Mouse (Mus musculus) spleen, postnatal 14 days (tissue): ENCODE measurements around the gene Zfp821.

Experiments used
- DNase-seq, 2 experiments: peaks; one replicate each; pipeline ENCODE4 v3.0.0; 2021 to 2022; ENCODE audit warnings: low spot score in 2 of 2

Gene Zfp821

DNA sequence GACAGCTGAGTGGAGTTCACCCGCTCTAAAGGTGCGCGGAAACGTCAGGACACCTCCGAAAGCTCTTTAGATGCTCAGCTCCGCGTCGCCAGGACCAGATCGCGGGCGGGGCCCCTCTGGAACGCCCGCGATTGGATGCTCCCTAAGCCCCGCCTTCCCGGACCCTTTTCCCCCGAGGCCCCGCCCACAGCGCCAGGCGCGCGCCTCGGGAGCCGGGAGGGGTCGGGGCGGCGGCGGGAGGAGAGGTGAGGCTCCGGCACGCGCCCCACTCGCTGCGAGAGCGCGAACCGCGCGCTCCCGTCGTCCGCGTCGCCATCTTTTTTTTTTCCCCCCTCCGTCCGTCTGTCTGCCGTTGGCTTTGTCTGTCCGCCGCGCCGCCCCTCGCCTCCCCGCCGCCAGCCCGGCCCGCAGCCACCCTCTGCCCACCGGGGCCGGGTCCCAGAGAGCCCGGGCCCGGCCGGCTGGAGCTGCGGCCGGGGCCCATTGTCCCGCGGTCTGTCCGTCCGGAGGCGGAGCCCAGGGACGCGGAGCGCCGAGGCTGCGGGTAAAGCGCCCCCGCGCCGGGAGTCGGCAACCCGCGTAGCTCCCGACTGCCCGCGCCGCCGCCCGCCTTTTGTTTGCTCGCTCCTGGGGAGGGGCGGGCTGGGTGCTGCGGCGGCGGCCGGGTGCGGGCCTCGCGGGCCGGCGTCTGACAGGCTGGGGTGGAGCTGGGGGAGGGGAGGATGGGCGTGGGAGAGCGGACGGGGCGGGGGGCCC, at the start of gene Zfp821:
Gene Zfp821, plus strand, starts transcription at position 227 of the 756 bp plus-strand sequence.
- DNase-seq = peak; percentile 91

DNA sequence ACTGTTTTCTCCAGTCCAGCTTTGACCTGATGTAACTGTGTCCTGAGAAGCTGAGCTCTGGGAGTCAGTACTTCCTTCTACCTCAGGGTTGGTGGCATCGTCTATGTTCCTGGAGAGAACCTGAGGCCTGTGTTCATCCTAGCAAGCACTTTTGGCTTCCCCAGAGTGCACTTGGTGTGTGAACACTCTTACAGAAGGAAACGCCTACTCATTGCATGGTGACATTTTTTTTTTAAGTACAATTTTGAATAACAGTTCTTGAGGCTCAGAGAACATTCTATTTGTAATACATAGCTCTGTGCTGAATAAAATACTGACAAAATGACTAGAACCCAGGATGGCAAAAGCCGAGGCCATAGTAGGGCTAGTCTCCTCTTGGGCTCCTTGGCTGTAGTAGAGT, 48.5 kb upstream of the Zfp821 start:
- DNase-seq = no peak

DNA sequence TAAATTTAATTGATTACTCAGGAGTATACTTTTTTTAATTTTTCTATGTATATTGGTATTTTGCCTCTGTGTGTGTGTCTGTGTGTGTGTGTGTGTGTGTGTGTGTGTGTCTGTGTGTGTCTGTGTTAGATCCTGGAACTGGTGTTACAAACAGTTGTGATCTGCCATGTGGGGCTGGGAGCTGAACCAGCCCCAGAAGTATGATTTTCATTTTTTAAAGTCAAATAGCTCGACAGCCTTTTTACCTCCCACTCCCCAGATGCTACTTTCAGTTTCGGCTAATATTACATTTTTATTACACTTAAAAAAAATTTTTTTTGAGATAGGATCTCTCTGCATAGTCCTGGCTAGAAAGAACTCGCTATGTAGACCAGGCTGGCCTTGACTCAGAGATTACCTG, 43.0 kb upstream of the Zfp821 start:
- DNase-seq = no peak

GRCm38 (mm10) chr8:109666616-109667015, 38.7 kb upstream of the Zfp821 start:
- DNase-seq = no peak

DNA sequence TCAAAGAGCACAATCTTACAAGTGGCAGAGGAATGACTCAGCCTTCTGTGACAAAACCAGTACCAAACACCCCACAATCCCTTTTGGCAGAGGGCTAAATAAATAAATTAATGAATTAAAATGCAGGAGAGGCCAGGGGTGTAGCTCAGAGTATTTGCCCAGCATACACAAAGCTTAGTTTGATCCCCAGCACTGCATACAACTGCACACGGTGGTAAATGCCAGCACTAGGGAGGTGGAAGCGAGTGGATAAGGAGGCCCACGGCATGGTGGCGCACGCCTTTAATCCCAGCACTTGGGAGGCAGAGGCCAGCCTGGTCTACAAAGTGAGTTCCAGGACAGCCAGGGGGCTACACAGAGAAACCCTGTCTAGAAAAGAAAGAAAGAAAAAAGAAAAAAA, 32.7 kb upstream of the Zfp821 start:
- DNase-seq = no peak

- no peak for DNase-seq
Observed at GRCm38 (mm10) chr8:109673596-109673995, 31.8 kb upstream of the Zfp821 start.

GRCm38 (mm10) chr8:109675896-109676643, 29.3 kb upstream of the Zfp821 start:
- no peak for DNase-seq

GRCm38 (mm10) chr8:109681535-109681934, 23.8 kb upstream of the Zfp821 start:
- DNase-seq = no peak

GRCm38 (mm10) chr8:109682120-109682519, 23.2 kb upstream of the Zfp821 start:
- no peak for DNase-seq

- DNase-seq = no peak
Observed at GRCm38 (mm10) chr8:109687248-109687647, 18.1 kb upstream of the Zfp821 start.

DNA sequence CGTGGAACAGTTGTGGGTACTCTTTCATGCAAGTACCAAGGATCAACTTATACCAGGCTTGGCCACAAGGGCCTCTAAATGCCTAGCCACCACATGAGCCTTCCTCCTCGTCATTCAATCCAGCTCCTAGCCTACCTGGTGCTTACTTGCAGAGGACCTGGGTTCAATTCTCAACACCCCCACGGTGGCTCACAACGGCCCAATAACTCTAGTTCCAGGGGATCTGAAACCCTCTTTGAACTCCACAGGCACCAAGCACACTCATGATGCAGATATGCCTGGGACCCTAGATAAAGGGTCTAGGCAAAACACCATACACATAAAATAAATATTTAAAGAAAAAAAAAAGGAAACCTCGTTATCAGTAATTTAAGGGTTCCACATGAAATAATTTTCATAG, 13.6 kb upstream of the Zfp821 start:
- peak in 1 of 2 experiments; percentile 17 for DNase-seq

DNA sequence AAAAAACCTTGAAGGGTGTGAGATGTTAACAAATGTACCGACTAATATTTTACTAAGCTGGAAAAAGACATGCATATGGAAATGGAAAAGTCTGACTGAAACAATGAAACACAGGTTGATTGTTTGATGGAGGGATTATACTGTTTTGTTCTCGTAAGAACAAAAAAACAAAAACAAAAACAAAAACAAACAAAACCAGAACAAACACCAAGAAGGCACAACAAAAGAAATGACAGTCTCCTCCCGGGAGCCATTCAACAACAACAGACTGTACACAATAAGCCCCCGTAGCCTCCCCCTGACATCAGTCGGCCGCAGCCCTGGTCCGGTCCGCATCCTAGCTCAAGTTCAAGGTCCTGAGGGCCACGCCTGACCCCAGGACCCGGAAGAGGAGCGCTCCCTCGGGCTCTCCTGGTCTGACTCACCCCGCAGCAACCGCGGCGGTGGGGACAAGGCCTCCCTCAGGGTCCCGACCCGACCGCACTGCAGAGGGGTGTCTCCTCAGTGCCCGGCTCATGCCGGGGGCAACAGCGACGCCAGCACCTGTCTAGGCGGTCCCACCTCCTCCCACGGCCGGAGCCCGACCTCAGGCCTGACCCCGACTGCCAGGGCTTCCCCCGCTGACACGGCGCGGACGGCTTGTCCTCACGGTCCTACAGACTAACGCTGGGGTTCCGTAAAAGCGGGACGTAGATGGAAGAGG, 12.8 kb upstream of the Zfp821 start:
- DNase-seq = no peak

DNA sequence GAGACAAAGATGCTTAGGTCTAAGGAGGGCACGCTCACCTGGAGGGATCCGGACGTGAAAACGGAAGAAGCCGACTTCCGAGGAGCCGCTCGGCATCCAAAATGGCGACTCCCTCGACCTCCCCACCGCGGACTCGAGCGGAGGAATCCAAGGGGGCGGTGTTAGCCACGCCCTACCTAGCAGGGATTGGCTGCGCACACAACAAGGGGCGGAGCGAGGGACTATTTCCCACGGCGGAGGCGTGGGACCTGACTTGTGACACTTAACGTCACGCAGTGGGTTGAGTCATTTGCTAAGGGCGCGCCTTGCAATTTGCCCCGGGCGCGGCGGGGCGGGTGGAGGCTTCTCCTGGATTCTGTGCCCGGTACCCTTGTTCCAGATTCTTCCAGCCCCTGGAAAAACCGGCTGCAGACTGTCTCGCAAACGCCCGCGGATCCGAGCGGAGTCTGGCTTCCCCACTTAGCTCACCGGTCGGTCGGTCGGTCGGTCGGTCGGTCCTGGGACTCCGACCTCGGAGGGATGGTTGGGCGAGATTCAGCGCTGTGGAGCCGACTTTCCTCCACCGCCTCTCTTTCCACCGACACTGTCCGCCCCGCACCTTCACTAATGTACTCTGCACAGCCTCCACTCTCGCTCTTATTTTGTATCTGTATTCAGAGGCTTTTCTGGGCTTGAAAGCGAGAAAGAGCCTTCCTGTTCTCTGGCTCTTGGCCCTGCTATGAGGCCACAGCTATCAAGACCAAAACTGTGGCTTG, 12.0 kb upstream of the Zfp821 start, which contains the start of gene Ist1:
Gene Ist1, minus strand, starts transcription at position 115 of the 755 bp plus-strand sequence.
- peak; percentile 97 to 98 for DNase-seq

DNA sequence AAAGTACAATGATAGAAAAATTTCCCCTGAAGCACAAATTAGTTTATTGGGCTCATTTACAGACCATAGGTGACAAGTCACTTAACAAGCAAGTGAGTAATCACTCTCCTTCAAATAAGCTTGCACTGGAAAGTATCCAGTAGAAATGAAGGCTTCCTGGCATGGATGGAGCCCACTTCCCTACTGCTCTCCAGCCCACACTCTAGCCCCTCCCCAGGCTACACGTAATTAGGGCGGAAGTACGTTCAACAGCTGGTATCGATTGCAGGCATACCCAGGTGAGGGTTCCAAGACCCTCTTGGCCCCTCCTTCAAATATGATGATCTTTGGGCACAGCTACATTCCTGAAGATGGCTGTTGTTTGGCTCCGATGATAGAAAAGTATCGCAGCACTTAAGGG, 11.2 kb upstream of the Zfp821 start:
- DNase-seq = no peak

- DNase-seq = no peak
Observed at GRCm38 (mm10) chr8:109697754-109698153, 7.6 kb upstream of the Zfp821 start.

GRCm38 (mm10) chr8:109698477-109698876, 6.9 kb upstream of the Zfp821 start:
- no peak for DNase-seq

- DNase-seq = peak in 1 of 2 experiments; percentile 9
Observed at GRCm38 (mm10) chr8:109704565-109705319, 604 bp upstream of the Zfp821 start.

DNA sequence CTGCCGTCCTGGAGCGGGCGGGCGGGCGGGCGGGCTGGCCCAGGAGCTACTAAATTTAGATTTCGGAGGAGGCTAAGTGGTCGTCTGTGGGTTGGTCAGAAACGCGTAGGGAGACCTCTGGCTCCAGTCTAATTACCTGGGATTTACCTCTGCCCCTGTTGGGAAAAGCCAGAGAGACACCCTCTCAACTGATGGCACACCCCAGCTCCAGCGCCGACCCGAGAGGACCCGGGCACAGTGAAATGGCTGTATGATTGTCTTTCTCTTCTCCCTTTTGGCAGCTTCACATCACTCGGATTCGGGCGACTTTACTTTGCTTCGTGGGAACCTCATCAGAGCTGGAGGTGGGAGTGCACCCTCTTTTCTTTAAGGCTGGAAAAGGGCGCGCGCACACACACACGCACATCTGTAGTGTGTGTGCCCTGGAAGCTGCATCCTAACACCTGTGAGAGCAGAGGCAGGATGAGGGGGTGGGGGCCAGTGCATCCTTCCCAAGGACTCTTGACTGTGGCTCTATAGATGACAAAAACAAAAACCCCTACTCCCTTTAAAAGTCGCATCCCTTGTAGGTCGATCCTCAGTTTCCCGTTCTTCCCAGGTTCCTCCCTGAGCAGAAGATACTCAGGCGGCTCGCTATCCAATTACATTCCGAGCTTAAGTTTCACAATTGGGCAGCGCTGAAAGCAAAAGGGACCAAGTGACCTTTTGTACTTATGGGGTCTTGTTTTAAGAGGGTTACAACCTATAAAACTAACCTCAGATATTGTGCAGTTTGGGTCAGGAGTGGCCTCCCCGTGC, 929 bp downstream of the Zfp821 start:
- peak in 1 of 2 experiments; percentile 13 for DNase-seq

DNA sequence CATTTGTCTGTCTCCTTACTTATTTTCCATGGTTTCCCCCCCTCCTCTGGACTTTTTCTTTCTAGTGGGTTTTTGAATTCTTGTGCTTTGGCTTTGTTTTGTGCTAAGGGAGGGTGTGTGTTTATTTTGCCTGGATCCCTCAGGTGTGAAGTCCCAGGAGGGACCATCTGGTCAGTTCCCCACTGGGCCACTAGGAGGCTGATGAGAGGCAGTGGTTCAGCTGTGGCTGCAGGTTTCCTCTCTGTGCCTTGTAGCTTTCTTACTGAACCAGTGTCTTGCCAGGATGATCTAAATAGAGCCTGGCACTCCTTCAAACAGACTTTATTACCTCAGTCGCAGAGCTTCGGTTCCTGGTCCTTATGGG, 1.5 kb downstream of the Zfp821 start:
- peak; percentile 78 to 87 for DNase-seq

DNA sequence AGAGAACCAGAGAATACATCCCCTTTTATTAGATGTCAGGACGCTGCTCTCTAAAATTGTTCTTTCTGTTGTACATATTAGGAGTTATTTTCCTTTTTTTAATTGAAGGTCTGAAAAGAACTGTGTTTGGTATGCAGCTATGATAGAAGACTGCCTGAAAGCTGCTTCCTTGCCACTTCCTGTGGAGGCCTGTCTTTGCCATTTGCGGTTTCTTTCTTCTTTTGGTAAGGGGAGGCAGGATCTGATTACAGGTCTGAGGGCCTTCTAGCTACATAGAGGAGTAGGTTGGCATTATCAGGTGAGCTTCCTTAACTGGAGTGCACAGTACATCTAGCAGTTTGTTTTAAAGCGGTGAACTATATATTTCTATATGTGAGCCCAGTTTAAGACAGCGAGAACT, 2.6 kb downstream of the Zfp821 start:
- no peak for DNase-seq
